Mouse (Mus musculus) heart, adult 2 months (tissue): ENCODE results near the gene Tmem160.
A peak's percentile ranks its signal among the peaks of the same experiment; 100 is the strongest.

Experiments
- CTCF ChIP-seq: fragments of 200-600 bp; IDR thresholded peaks from 2 replicates; pipeline ENCODE4 v1.8.1; 2022; ENCODE audit warnings: antibody characterized with exemption, mild to moderate bottlenecking, moderate library complexity
- EP300 ChIP-seq: fragments of 200-500 bp; IDR thresholded peaks from 2 replicates; pipeline ENCODE4 v1.6.1; 2011; ENCODE audit warnings: low read depth, low read length, control low read depth; ENCODE audit not compliant: insufficient read depth
- POLR2A ChIP-seq: fragments of 200-500 bp; IDR thresholded peaks from 2 replicates; pipeline ENCODE4 v1.6.1; 2011; ENCODE audit warnings: mild to moderate bottlenecking, low read depth, low read length, control low read depth; ENCODE audit not compliant: insufficient read depth

GRCm38 (mm10) chr7:16463214-16463613 is 10.6 kb downstream of the Tmem160 start:
- TF ChIP-seq POLR2A (no peak), CTCF (peak; percentile 92), EP300 (peak; percentile 64; the same call in 1 of the 2 replicates)
